Mouse (Mus musculus) MEL (cell line): ENCODE results near the gene Zfp473. TPM values are rescaled to one million over a fixed set of nuclear protein-coding genes. Genes with fewer than 3 reads are reported as not detected.

Source experiments
- DNase-seq: peaks from one replicate; pipeline ENCODE4 v3.0.0; 2011; ENCODE audit warnings: low read depth, low spot score
- H3K27ac ChIP-seq: 2 replicates; pipeline ENCODE4 v1.5.1; 2012; ENCODE audit warnings: low read depth, mild to moderate bottlenecking, control low read depth, low read length, moderate library complexity; ENCODE audit not compliant: control insufficient read depth
- H3K27me3 ChIP-seq, 2 experiments: fragments of 150-350 bp in 1 of 2; sonication (generic) in 1 of 2; 2 replicates each; pipeline ENCODE4 v1.6.1; 2012; ENCODE audit warnings: low read length in 2 of 2, mild to moderate bottlenecking in 2 of 2, improper control_type of control experiment in 1 of 2, moderate library complexity in 1 of 2; ENCODE audit not compliant: insufficient read depth in 2 of 2, control insufficient read depth in 1 of 2
- H3K36me3 ChIP-seq, 2 experiments: 2 replicates each; pipeline ENCODE4 v1.6.1; 2012 to 2014; ENCODE audit warnings: low read length in 2 of 2, improper control_type of control experiment in 1 of 2, inconsistent platforms in 1 of 2, mild to moderate bottlenecking in 1 of 2; ENCODE audit not compliant: insufficient read depth in 2 of 2, control insufficient read depth in 1 of 2
- H3K4me1 ChIP-seq, 2 experiments: fragments of 150-350 bp in 1 of 2; sonication (generic) in 1 of 2; 2 replicates each; pipeline ENCODE4 v1.6.1; 2012; ENCODE audit warnings: low read length in 2 of 2, improper control_type of control experiment in 1 of 2, mild to moderate bottlenecking in 1 of 2; ENCODE audit not compliant: insufficient read depth in 2 of 2, control insufficient read depth in 1 of 2
- H3K4me3 ChIP-seq, 2 experiments: fragments of 150-350 bp in 1 of 2; sonication (generic) in 1 of 2; 2 replicates each; pipeline ENCODE4 v1.5.1; 2012; ENCODE audit warnings: low read depth in 2 of 2, low read length in 2 of 2, mild to moderate bottlenecking in 2 of 2, moderate library complexity in 2 of 2, control low read depth in 1 of 2, improper control_type of control experiment in 1 of 2; ENCODE audit not compliant: control insufficient read depth in 1 of 2, insufficient read depth in 1 of 2
- H3K79me2 ChIP-seq: 2 replicates; pipeline ENCODE4 v1.6.1; 2012; ENCODE audit warnings: mild to moderate bottlenecking, low read length, moderate library complexity; ENCODE audit not compliant: control insufficient read depth, poor library complexity, insufficient read depth
- H3K9ac ChIP-seq: 2 replicates; pipeline ENCODE4 v1.6.1; 2012; ENCODE audit warnings: low read depth, mild to moderate bottlenecking, control low read depth, low read length, moderate library complexity; ENCODE audit not compliant: control insufficient read depth, poor library complexity, severe bottlenecking
- H3K9me3 ChIP-seq: fragments of 150-350 bp; sonication (generic); replicated peaks from 2 replicates; pipeline ENCODE4 v1.6.1; 2012; ENCODE audit warnings: mild to moderate bottlenecking, low read length, improper control_type of control experiment, moderate library complexity; ENCODE audit not compliant: insufficient read depth
- BHLHE40 ChIP-seq: IDR thresholded peaks from 2 replicates; pipeline ENCODE4 v1.6.1; 2012; ENCODE audit warnings: low read depth, mild to moderate bottlenecking, inconsistent platforms, low read length, improper control_type of control experiment, borderline replicate concordance
- CHD1 ChIP-seq: IDR thresholded peaks from 2 replicates; pipeline ENCODE4 v1.6.1; 2012; ENCODE audit warnings: low read depth, mild to moderate bottlenecking, inconsistent platforms, low read length, improper control_type of control experiment
- CHD2 ChIP-seq: IDR thresholded peaks from 2 replicates; pipeline ENCODE4 v1.6.1; 2011; ENCODE audit warnings: low read length, improper control_type of control experiment
- CTCF ChIP-seq, 3 experiments: IDR thresholded peaks in 2 of 3; conservative IDR thresholded peaks in 1 of 3; 2 replicates each; pipeline ENCODE4 v1.5.1; 2011 to 2012; ENCODE audit warnings: low read length in 3 of 3, low read depth in 2 of 3, mild to moderate bottlenecking in 2 of 3, improper control_type of control experiment in 1 of 3, inconsistent platforms in 1 of 3, mixed read lengths in 1 of 3, moderate library complexity in 1 of 3; ENCODE audit not compliant: control insufficient read depth in 1 of 3, insufficient read depth in 1 of 3, poor library complexity in 1 of 3, severe bottlenecking in 1 of 3
- ETS1 ChIP-seq: IDR thresholded peaks from 2 replicates; pipeline ENCODE4 v1.6.1; 2012; ENCODE audit warnings: low read depth, mild to moderate bottlenecking, inconsistent platforms, low read length, improper control_type of control experiment, moderate library complexity
- GABPA ChIP-seq: IDR thresholded peaks from 2 replicates; pipeline ENCODE4 v1.6.1; 2012; ENCODE audit warnings: low read depth, mild to moderate bottlenecking, inconsistent platforms, low read length, improper control_type of control experiment, moderate library complexity
- JUND ChIP-seq: IDR thresholded peaks from 2 replicates; pipeline ENCODE4 v1.6.1; 2011; ENCODE audit warnings: low read depth, mild to moderate bottlenecking, improper control_type of control experiment, low read length
- KAT2A ChIP-seq: conservative IDR thresholded peaks from 2 replicates; pipeline ENCODE4 v1.6.1; 2012; ENCODE audit warnings: low read depth, low read length, improper control_type of control experiment, inconsistent platforms
- MAFK ChIP-seq: IDR thresholded peaks from 2 replicates; pipeline ENCODE4 v1.6.1; 2011; ENCODE audit warnings: low read depth, mild to moderate bottlenecking, low read length, improper control_type of control experiment, borderline replicate concordance
- MEF2A ChIP-seq: IDR thresholded peaks from 2 replicates; pipeline ENCODE4 v1.6.1; 2014; ENCODE audit warnings: low read depth, mild to moderate bottlenecking, inconsistent platforms, low read length, improper control_type of control experiment; ENCODE audit not compliant: poor library complexity, insufficient replicate concordance, severe bottlenecking; ENCODE audit errors: extremely low read depth
- MXI1 ChIP-seq: IDR thresholded peaks from 2 replicates; pipeline ENCODE4 v1.6.1; 2011; ENCODE audit warnings: mild to moderate bottlenecking, low read depth, low read length, improper control_type of control experiment
- MYB ChIP-seq: IDR thresholded peaks from 2 replicates; pipeline ENCODE4 v1.6.1; 2011; ENCODE audit warnings: mild to moderate bottlenecking, low read depth, low read length, improper control_type of control experiment
- MYC ChIP-seq: IDR thresholded peaks from 2 replicates; pipeline ENCODE4 v1.6.1; 2011; ENCODE audit warnings: low read depth, mild to moderate bottlenecking, low read length, improper control_type of control experiment, moderate library complexity
- NRF1 ChIP-seq: IDR thresholded peaks from 2 replicates; pipeline ENCODE4 v1.6.1; 2014; ENCODE audit warnings: low read depth, mild to moderate bottlenecking, inconsistent platforms, low read length, improper control_type of control experiment, moderate library complexity; ENCODE audit not compliant: poor library complexity, insufficient read depth, severe bottlenecking
- RAD21 ChIP-seq: IDR thresholded peaks from 2 replicates; pipeline ENCODE4 v1.6.1; 2011; ENCODE audit warnings: mild to moderate bottlenecking, low read depth, low read length, improper control_type of control experiment
- RCOR1 ChIP-seq: IDR thresholded peaks from 2 replicates; pipeline ENCODE4 v1.6.1; 2012; ENCODE audit warnings: low read depth, mild to moderate bottlenecking, inconsistent platforms, low read length, improper control_type of control experiment
- SIN3A ChIP-seq: IDR thresholded peaks from 2 replicates; pipeline ENCODE4 v1.6.1; 2012; ENCODE audit warnings: low read length, improper control_type of control experiment, inconsistent platforms
- SMC3 ChIP-seq: IDR thresholded peaks from 2 replicates; pipeline ENCODE4 v1.6.1; 2011; ENCODE audit warnings: low read depth, low read length, improper control_type of control experiment
- TCF12 ChIP-seq: IDR thresholded peaks from 2 replicates; pipeline ENCODE4 v1.6.1; 2014; ENCODE audit warnings: low read depth, mild to moderate bottlenecking, inconsistent platforms, low read length, improper control_type of control experiment, moderate library complexity
- UBTF ChIP-seq: IDR thresholded peaks from 2 replicates; pipeline ENCODE4 v1.6.1; 2012; ENCODE audit warnings: low read depth, mild to moderate bottlenecking, inconsistent platforms, low read length, improper control_type of control experiment, moderate library complexity, borderline replicate concordance; ENCODE audit not compliant: insufficient read depth
- USF1 ChIP-seq: IDR thresholded peaks from 2 replicates; pipeline ENCODE4 v1.6.1; 2014; ENCODE audit warnings: low read depth, mild to moderate bottlenecking, inconsistent platforms, low read length, improper control_type of control experiment, moderate library complexity
- USF2 ChIP-seq, 2 experiments: IDR thresholded peaks; 2 replicates each; pipeline ENCODE4 v1.6.1; 2011 to 2012; ENCODE audit warnings: improper control_type of control experiment in 2 of 2, low read length in 2 of 2, borderline replicate concordance in 1 of 2, inconsistent platforms in 1 of 2, low read depth in 1 of 2, mild to moderate bottlenecking in 1 of 2; ENCODE audit not compliant: insufficient read depth in 1 of 2
- ZKSCAN1 ChIP-seq: IDR thresholded peaks from 2 replicates; pipeline ENCODE4 v1.6.1; 2012; ENCODE audit warnings: low read depth, mild to moderate bottlenecking, inconsistent platforms, low read length, improper control_type of control experiment, moderate library complexity
- polyA plus RNA-seq, 2 experiments: library from polyadenylated mRNA; stranded (reverse) in 1 of 2; unstranded in 1 of 2; fragments of >175 nt in 1 of 2; fragments of >200 nt in 1 of 2; gene quantifications; 2 replicates each; pipeline versions ENCODE4 v1.2.1 to v1.2.4; 2012; ENCODE audit warnings: low replicate concordance in 2 of 2, low read depth in 1 of 2; ENCODE audit not compliant: insufficient read length in 2 of 2, insufficient read depth in 1 of 2, missing spikeins in 1 of 2
- total RNA-seq: library from RNA; depleted of rRNA; stranded (reverse); fragments of 300-350 nt; gene quantifications from 2 replicates; pipeline ENCODE4 v1.2.3, GENCODE M21; 2012

Gene Zfp473
- total and polyA plus RNA-seq, 3 experiments = 0.65 to 0.96 TPM; not detected in 1

GRCm38 (mm10) chr7:44702985-44703384, 47.9 kb downstream of the Zfp473 start:
- no peaks in the 10 kb centered on the region for H3K36me3 ChIP-seq
- no peaks in the 10 kb centered on the region for H3K79me2 ChIP-seq
- H3K9me3 ChIP-seq = no peaks in the 10 kb centered on the region
- H3K4me1 ChIP-seq = peaks cover 0 to 4% of the 10 kb centered on the region in 2 experiments; a peak in 2 of 4 replicates
- no peak overlapping the region for H3K4me3 ChIP-seq
- no peak overlapping the region for H3K27ac ChIP-seq
- TF ChIP-seq SIN3A = no peak
- TF ChIP-seq MEF2A = no peak
- TF ChIP-seq UBTF = no peak
- no peak for TF ChIP-seq SMC3
- no peak for TF ChIP-seq USF2 (IDR thresholded peaks at IDR 0.05; ENCODE audit: borderline replicate concordance in 1 of 2, insufficient read depth in 1 of 2, low read depth in 1 of 2, low read length in 2 of 2)
- no peak for TF ChIP-seq TCF12
- no peak for TF ChIP-seq ZKSCAN1
- no peak for TF ChIP-seq MXI1
- TF ChIP-seq CTCF (IDR thresholded peaks at IDR 0.05 in 2 of 3, conservative IDR thresholded peaks at IDR 0.05 in 1 of 3; ENCODE audit: control insufficient read depth in 1 of 3, insufficient read depth in 1 of 3, low read depth in 2 of 3, low read length in 3 of 3, poor library complexity in 1 of 3, severe bottlenecking in 1 of 3) = no peak
- no peak for TF ChIP-seq RAD21
- no peak for TF ChIP-seq CHD2
- no peak for TF ChIP-seq MAFK
- TF ChIP-seq RCOR1 = no peak
- no peak for TF ChIP-seq GABPA
- no peak for TF ChIP-seq JUND
- TF ChIP-seq MYC = no peak
- TF ChIP-seq CHD1 = no peak
- TF ChIP-seq USF1 = no peak
- TF ChIP-seq ETS1 = no peak
- no peak for TF ChIP-seq KAT2A
- TF ChIP-seq, all 39 proteins: peak for 0
- no peak for DNase-seq
- H3K9ac ChIP-seq = no peak overlapping the region
- H3K27me3 ChIP-seq = no peaks in the 10 kb centered on the region

GRCm38 (mm10) chr7:44701921-44702320, 48.9 kb downstream of the Zfp473 start:
- TF ChIP-seq RCOR1 = no peak
- TF ChIP-seq MYB = no peak
- peak; percentile 17 for TF ChIP-seq RAD21
- TF ChIP-seq CTCF (IDR thresholded peaks at IDR 0.05 in 2 of 3, conservative IDR thresholded peaks at IDR 0.05 in 1 of 3; ENCODE audit: control insufficient read depth in 1 of 3, insufficient read depth in 1 of 3, low read depth in 2 of 3, low read length in 3 of 3, poor library complexity in 1 of 3, severe bottlenecking in 1 of 3) = peak; percentile 35 to 79 (median 58); a peak in 5 of 6 replicates
- no peak for TF ChIP-seq MXI1
- peak; percentile 45 for TF ChIP-seq SMC3
- TF ChIP-seq NRF1 = peak; percentile 49; the same call in 1 of the 2 replicates
- no peak for TF ChIP-seq BHLHE40
- TF ChIP-seq, all 39 proteins: peak for 4
- peaks cover 3 to 14% of the 10 kb centered on the region in 2 experiments; a peak in 3 of 4 replicates for H3K4me1 ChIP-seq
- no peaks in the 10 kb centered on the region for H3K79me2 ChIP-seq
- no peak overlapping the region for H3K4me3 ChIP-seq
- no peaks in the 10 kb centered on the region for H3K9me3 ChIP-seq
- peak; percentile 61 for DNase-seq
- H3K9ac ChIP-seq = no peak overlapping the region
- H3K27me3 ChIP-seq = no peaks in the 10 kb centered on the region
- H3K27ac ChIP-seq = no peak overlapping the region
- H3K36me3 ChIP-seq = peaks cover 0 to 8% of the 10 kb centered on the region in 2 experiments; a peak in 2 of 4 replicates
